Mouse (Mus musculus): ENCODE data around the gene Fndc7. TPM values are rescaled to one million over a fixed set of nuclear protein-coding genes. Genes with fewer than 3 reads are reported as not detected.
"Not testable (repeated sequence)": the region's sequence is repeated elsewhere in the genome, so short reads cannot be mapped to it uniquely, and the experiment has no call there.

Fndc7 gene
- total and polyA plus RNA-seq, 2 experiments from 2014 or later, result not detected

DNA sequence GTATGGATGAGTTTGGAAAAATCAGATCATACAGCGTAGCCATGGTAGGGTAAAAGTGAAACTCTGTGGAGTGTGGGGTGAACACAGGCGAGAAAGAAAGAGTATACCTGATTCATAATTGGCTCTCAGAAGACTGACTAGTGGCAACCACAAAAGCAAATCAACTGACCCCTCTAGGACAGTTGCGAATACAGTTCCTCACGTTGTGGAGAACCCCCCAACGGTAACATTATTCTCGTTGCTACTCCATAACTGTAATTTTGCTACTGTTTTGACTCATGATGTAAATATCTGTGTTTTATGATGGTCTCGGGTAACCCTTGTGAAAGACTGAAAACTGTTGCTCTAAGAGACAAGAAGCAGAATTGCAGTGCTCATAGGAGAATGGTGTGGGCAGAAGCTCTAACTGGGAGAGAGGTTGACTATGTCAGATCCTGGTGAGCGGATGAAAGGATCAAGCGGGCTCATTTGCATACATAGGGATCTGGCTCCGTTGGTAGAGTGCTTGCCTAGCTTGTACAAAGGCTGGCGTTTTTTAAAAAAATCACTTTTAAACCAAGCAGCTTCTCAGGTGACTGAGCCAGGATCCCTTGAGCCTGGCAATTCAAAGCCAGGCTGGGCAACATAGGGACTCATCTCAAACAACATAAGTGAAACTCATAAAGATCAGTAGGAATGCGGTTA is 2.7 kb downstream of the Fndc7 start:
- Histone ChIP-seq H3K9me3 (ENCODE audit: low read length) (no peaks in the 10 kb centered on the region), H3K4me2 (ENCODE audit: low read depth, low read length, poor library complexity, severe bottlenecking) (no peak overlapping the region), H3K4me3 (ENCODE audit: low read depth, low read length) (no peak overlapping the region), H3K9ac (replicated peaks; ENCODE audit: low read length, poor library complexity, severe bottlenecking) (no peak overlapping the region), H3K27ac (ENCODE audit: low read depth, low read length) (no peak overlapping the region), H3K4me1 (ENCODE audit: insufficient read depth, low read length) (no peaks in the 10 kb centered on the region), H3K36me3 (ENCODE audit: insufficient read depth, low read length) (no peaks in the 10 kb centered on the region), H3K27me3 (ENCODE audit: insufficient read depth, low read length) (no peaks in the 10 kb centered on the region)
- DNase-seq (ENCODE audit: low spot score), result no peak
- 60% methylated on average over 12 of the region's 12 CpGs for WGBS
- no peak for ATAC-seq (ENCODE audit: low FRiP score)
- TF ChIP-seq CTCF (IDR thresholded peaks at IDR 0.05), result no peak

DNA sequence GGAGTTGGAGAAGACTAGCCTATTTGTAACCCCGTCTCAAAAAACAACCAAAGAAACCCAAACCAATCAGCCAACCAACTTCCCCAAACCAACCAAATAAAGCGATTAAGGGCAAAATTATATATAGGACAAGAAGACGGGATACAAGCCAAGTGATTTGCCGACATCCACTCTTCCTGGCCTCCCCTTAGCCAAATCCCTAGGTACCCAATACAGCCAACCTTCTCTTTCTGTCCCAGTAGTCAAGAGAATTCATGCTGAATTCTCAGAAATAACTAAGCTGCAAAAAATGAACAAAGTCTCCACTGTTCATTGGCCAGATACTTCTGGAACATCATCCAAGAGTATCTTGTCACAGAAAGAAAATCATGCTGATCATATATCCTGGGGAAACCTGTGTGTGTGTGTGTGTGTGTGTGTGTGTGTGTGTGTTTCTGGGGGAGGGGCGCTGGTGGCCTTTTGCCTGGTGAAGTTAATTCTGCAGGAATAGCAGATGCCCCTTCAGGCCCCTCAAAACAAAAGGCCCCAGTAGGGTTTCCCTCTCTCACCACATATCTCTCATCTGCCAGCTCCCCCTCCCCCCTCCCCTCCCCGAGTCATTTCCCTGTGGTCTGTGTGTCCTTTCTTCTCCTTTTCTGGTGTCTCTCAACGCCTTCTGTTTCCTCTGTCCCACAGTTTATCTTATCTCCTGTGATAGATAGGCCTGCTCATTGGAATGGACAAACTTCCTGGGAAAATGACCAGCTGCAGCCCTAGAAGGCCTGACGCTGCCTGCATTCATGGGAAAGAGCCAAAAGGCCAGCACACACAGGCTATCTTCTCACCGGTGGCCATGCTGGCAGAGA is 3.9 kb downstream of the Fndc7 start:
- no peaks in the 10 kb centered on the region for H3K27me3 ChIP-seq (ENCODE audit: insufficient read depth, low read length)
- ATAC-seq (ENCODE audit: low FRiP score) (no peak), DNase-seq (ENCODE audit: low spot score) (peak; percentile 60)
- WGBS, result 54% methylated on average over 9 of the region's 9 CpGs
- no peaks in the 10 kb centered on the region for H3K9me3 ChIP-seq (ENCODE audit: low read length)
- TF ChIP-seq CTCF (IDR thresholded peaks at IDR 0.05), result no peak
- no peak overlapping the region for H3K27ac ChIP-seq (ENCODE audit: low read depth, low read length)
- H3K9ac ChIP-seq (replicated peaks; ENCODE audit: low read length, poor library complexity, severe bottlenecking), result no peak overlapping the region
- H3K4me1 ChIP-seq (ENCODE audit: insufficient read depth, low read length), result no peaks in the 10 kb centered on the region
- no peak overlapping the region for H3K4me2 ChIP-seq (ENCODE audit: low read depth, low read length, poor library complexity, severe bottlenecking)
- no peak overlapping the region for H3K4me3 ChIP-seq (ENCODE audit: low read depth, low read length)
- no peaks in the 10 kb centered on the region for H3K36me3 ChIP-seq (ENCODE audit: insufficient read depth, low read length)

DNA sequence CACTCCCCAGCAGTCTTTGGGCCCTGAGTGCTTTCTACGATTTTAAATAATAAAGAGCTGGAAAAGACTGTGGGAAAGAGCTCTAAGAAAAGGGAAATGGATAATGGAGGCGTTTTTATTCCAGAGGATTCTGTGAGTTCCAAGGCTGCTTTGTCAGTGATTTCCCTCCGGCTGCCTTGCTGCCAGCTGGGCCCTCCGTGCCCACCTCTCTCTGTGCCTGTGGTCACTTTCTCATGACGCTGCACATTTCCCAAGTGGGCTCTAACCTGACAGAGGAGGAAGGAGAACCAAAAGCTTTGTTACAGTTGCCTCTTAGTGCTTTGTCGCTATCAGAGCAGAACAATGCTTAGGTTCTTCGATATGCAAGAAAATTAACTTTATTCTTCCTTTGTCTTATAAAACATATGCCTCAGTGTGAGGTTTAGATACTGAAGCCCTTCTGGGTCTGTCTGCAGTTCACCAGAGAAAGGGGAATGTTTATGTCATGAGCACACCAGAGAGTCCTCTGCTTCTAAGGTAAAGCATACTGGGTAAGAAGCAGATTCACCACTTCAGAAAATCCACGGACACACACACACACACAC is 5.0 kb downstream of the Fndc7 start:
- H3K4me1 ChIP-seq (ENCODE audit: insufficient read depth, low read length), result no peaks in the 10 kb centered on the region
- H3K27me3 ChIP-seq (ENCODE audit: insufficient read depth, low read length), result no peaks in the 10 kb centered on the region
- no peak overlapping the region for H3K27ac ChIP-seq (ENCODE audit: low read depth, low read length)
- no peak overlapping the region for H3K4me3 ChIP-seq (ENCODE audit: low read depth, low read length)
- 39% methylated on average over 8 of the region's 8 CpGs for WGBS
- no peak overlapping the region for H3K9ac ChIP-seq (replicated peaks; ENCODE audit: low read length, poor library complexity, severe bottlenecking)
- H3K9me3 ChIP-seq (ENCODE audit: low read length), result no peaks in the 10 kb centered on the region
- DNase-seq (ENCODE audit: low spot score) (peak; percentile 27), ATAC-seq (ENCODE audit: low FRiP score) (no peak)
- H3K4me2 ChIP-seq (ENCODE audit: low read depth, low read length, poor library complexity, severe bottlenecking), result no peak overlapping the region
- no peak for TF ChIP-seq CTCF (IDR thresholded peaks at IDR 0.05)
- no peaks in the 10 kb centered on the region for H3K36me3 ChIP-seq (ENCODE audit: insufficient read depth, low read length)

DNA sequence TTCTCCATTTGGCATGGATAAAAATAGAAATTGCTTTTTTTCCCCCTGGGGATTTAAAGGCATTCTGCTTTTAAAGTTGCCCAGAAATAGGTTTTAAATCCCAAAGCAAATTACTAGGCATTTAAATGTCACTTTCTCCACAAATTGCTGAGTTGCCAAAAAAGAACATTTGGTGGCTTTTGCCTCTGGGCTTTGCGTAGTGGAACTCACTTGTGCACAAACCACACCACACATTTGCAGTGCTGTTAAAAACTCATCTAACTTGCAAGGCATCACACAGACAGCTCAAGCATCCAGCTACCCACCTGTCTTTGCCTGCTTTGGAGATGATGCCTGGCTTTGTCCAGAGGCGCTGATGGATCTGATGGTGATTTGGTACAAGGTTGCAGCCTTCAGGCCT is 6.7 kb downstream of the Fndc7 start:
- DNase-seq (ENCODE audit: low spot score) (no peak), ATAC-seq (ENCODE audit: low FRiP score) (no peak)
- H3K27ac ChIP-seq (ENCODE audit: low read depth, low read length), result no peak overlapping the region
- H3K9me3 ChIP-seq (ENCODE audit: low read length), result no peaks in the 10 kb centered on the region
- no peak overlapping the region for H3K4me3 ChIP-seq (ENCODE audit: low read depth, low read length)
- no peaks in the 10 kb centered on the region for H3K36me3 ChIP-seq (ENCODE audit: insufficient read depth, low read length)
- TF ChIP-seq CTCF (IDR thresholded peaks at IDR 0.05), result no peak
- no peaks in the 10 kb centered on the region for H3K4me1 ChIP-seq (ENCODE audit: insufficient read depth, low read length)
- H3K4me2 ChIP-seq (ENCODE audit: low read depth, low read length, poor library complexity, severe bottlenecking), result no peak overlapping the region
- H3K9ac ChIP-seq (replicated peaks; ENCODE audit: low read length, poor library complexity, severe bottlenecking), result no peak overlapping the region
- WGBS, result 82% methylated on average over 2 of the region's 2 CpGs
- H3K27me3 ChIP-seq (ENCODE audit: insufficient read depth, low read length), result no peaks in the 10 kb centered on the region

DNA sequence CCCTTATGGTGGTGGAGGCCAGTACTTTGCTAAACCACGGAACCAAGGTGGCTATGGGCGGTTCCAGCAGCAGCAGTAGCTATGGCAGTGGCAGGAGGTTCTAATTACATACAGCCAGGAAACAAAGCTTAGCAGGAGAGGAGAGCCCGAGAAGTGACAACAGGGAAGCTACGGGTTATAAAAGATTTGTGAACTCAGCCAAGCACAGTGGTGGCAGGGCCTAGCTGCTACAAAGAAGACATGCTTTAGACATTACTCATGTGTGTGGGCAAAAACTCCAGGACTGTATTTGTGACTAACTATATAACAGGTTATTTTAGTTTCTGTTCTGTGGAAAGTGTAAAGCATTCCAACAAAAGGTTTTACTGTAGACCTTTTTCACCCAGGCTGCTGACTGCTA is 7.9 kb downstream of the Fndc7 start:
- H3K27ac ChIP-seq (ENCODE audit: low read depth, low read length); H3K36me3 ChIP-seq (ENCODE audit: insufficient read depth, low read length); H3K9ac ChIP-seq (replicated peaks; ENCODE audit: low read length, poor library complexity, severe bottlenecking); H3K4me3 ChIP-seq (ENCODE audit: low read depth, low read length); DNase-seq (ENCODE audit: low spot score); H3K4me2 ChIP-seq (ENCODE audit: low read depth, low read length, poor library complexity, severe bottlenecking); H3K4me1 ChIP-seq (ENCODE audit: insufficient read depth, low read length); ATAC-seq (ENCODE audit: low FRiP score); H3K9me3 ChIP-seq (ENCODE audit: low read length); H3K27me3 ChIP-seq (ENCODE audit: insufficient read depth, low read length): not testable (repeated sequence)
- 40% methylated on average over 4 of the region's 4 CpGs for WGBS

Measured in midbrain, postnatal 0 days (tissue).